Mouse (Mus musculus): ENCODE measurements at regions not wholly inside any gene's neighbourhood (a gene's known extent, or its start where the extent isn't known, plus 50 kb on each side); places are given as distances from the start of the nearest gene placed in this dataset.
A peak's percentile ranks its signal among the peaks of the same experiment; 100 is the strongest.

GRCm38 (mm10) chr12:29192391-29192790 lies 335.8 kb upstream of the Myt1l start:
- no peak for DNase-seq (ENCODE audit: low read depth, low spot score)

GRCm38 (mm10) chr12:29211946-29212345 lies 316.2 kb upstream of the Myt1l start:
- DNase-seq (ENCODE audit: low read depth, low spot score), result no peak

GRCm38 (mm10) chr12:29213625-29214024 lies 314.6 kb upstream of the Myt1l start:
- no peak for DNase-seq (ENCODE audit: low read depth, low spot score)

GRCm38 (mm10) chr12:29222099-29222498 lies 306.1 kb upstream of the Myt1l start:
- DNase-seq (ENCODE audit: low read depth, low spot score), result no peak

GRCm38 (mm10) chr12:29226001-29226400 lies 302.2 kb upstream of the Myt1l start:
- no peak for DNase-seq (ENCODE audit: low read depth, low spot score)

- DNase-seq (ENCODE audit: low read depth, low spot score), result no peak
Measured at GRCm38 (mm10) chr12:29232492-29233447, 295.4 kb upstream of the Myt1l start.

- no peak for DNase-seq (ENCODE audit: low read depth, low spot score)
Measured at GRCm38 (mm10) chr12:29236496-29236895, 291.7 kb upstream of the Myt1l start.

GRCm38 (mm10) chr12:29237516-29237915 lies 290.7 kb upstream of the Myt1l start:
- no peak for DNase-seq (ENCODE audit: low read depth, low spot score)

GRCm38 (mm10) chr12:29239482-29239881 lies 288.7 kb upstream of the Myt1l start:
- DNase-seq (ENCODE audit: low read depth, low spot score), result no peak

GRCm38 (mm10) chr12:29239975-29240374 lies 288.2 kb upstream of the Myt1l start:
- DNase-seq (ENCODE audit: low read depth, low spot score), result no peak

- DNase-seq (ENCODE audit: low read depth, low spot score), result no peak
Measured at GRCm38 (mm10) chr12:29243087-29243486, 285.1 kb upstream of the Myt1l start.

GRCm38 (mm10) chr12:29246041-29246440 lies 282.1 kb upstream of the Myt1l start:
- no peak for DNase-seq (ENCODE audit: low read depth, low spot score)

- no peak for DNase-seq (ENCODE audit: low read depth, low spot score)
Measured at GRCm38 (mm10) chr12:29247356-29247755, 280.8 kb upstream of the Myt1l start.

GRCm38 (mm10) chr12:29248459-29248858 lies 279.7 kb upstream of the Myt1l start:
- no peak for DNase-seq (ENCODE audit: low read depth, low spot score)

GRCm38 (mm10) chr12:29256103-29256502 lies 272.1 kb upstream of the Myt1l start:
- no peak for DNase-seq (ENCODE audit: low read depth, low spot score)

- peak; percentile 72 for DNase-seq (ENCODE audit: low read depth, low spot score)
Measured at GRCm38 (mm10) chr12:29257011-29257734, 271.0 kb upstream of the Myt1l start.

- peak; percentile 80 for DNase-seq (ENCODE audit: low read depth, low spot score)
Measured at GRCm38 (mm10) chr12:29257735-29258547, 270.2 kb upstream of the Myt1l start.

GRCm38 (mm10) chr12:29258548-29258874 lies 269.7 kb upstream of the Myt1l start:
- no peak for DNase-seq (ENCODE audit: low read depth, low spot score)

GRCm38 (mm10) chr12:29258966-29259365 lies 269.2 kb upstream of the Myt1l start:
- no peak for DNase-seq (ENCODE audit: low read depth, low spot score)

- DNase-seq (ENCODE audit: low read depth, low spot score), result no peak
Measured at GRCm38 (mm10) chr12:29274166-29274565, 254.0 kb upstream of the Myt1l start.

- no peak for DNase-seq (ENCODE audit: low read depth, low spot score)
Measured at GRCm38 (mm10) chr12:29275676-29276075, 252.5 kb upstream of the Myt1l start.

GRCm38 (mm10) chr12:29279631-29280080 lies 248.5 kb upstream of the Myt1l start:
- DNase-seq (ENCODE audit: low read depth, low spot score), result no peak
